ENCODE assay signal across 17 mouse cellular contexts in genomic region chr13:75727932-75728331, GRCm38 (mm10).
"Had no signal": no experiment of that assay in that cellular context is flagged by ENCODE, and none has a peak within 500 bp of the region (broad histone marks: within the 10 kb centered on the region; RNA-seq: fewer than 3 reads in every experiment).

No protein-coding gene starts in this region.

- H3K36me3 ChIP-seq: intestine, embryonic 15.5 days; limb, embryonic 13.5 days; midbrain, embryonic 10.5 days; neural tube, embryonic 15.5 days; stomach, embryonic 15.5 days had no signal

- DNase-seq: kidney, adult 18-20 months; kidney, postnatal 10 days; layer of hippocampus, adult 9-11 months; layer of hippocampus, postnatal 36 days; left cerebral cortex, postnatal 4 days; lung, adult 18-20 months; midbrain, embryonic 14.5 days; retina, postnatal 1 day; right cerebral cortex, postnatal 14 days; thymus, adult 2 months; thymus, postnatal 25 days had no signal

- H3K9me3 ChIP-seq: intestine, embryonic 15.5 days; limb, embryonic 13.5 days; midbrain, embryonic 10.5 days; neural tube, embryonic 15.5 days; stomach, embryonic 15.5 days had no signal

- H3K9ac ChIP-seq: intestine, embryonic 15.5 days; limb, embryonic 13.5 days; neural tube, embryonic 15.5 days; stomach, embryonic 15.5 days had no signal

- ATAC-seq: intestine, embryonic 15.5 days had no signal

- H3K27me3 ChIP-seq: intestine, embryonic 15.5 days; limb, embryonic 13.5 days; neural tube, embryonic 15.5 days; stomach, embryonic 15.5 days had no signal

- H3K4me1 ChIP-seq: intestine, embryonic 15.5 days; midbrain, embryonic 10.5 days; stomach, embryonic 15.5 days had no signal

- H3K4me3 ChIP-seq: intestine, embryonic 15.5 days; limb, embryonic 13.5 days; midbrain, embryonic 10.5 days; myocyte; neural tube, embryonic 15.5 days; stomach, embryonic 15.5 days had no signal

- H3K4me2 ChIP-seq: intestine, embryonic 15.5 days; limb, embryonic 13.5 days; neural tube, embryonic 15.5 days; stomach, embryonic 15.5 days had no signal

- H3K27ac ChIP-seq: intestine, embryonic 15.5 days; limb, embryonic 13.5 days; midbrain, embryonic 10.5 days; neural tube, embryonic 15.5 days; stomach, embryonic 15.5 days had no signal
